Mouse (Mus musculus) cerebellum, adult 2 months (tissue): ENCODE measurements around the gene Rapgef1. TPM values are rescaled to one million over a fixed set of nuclear protein-coding genes. Genes with fewer than 3 reads are reported as not detected.

Experiments used
- DNase-seq, 2 experiments: peaks; one replicate each; pipeline ENCODE4 v3.0.0; 2021
- H3K27ac ChIP-seq: fragments of 200-500 bp; 2 replicates; pipeline ENCODE4 v1.5.1; 2012; ENCODE audit warnings: low read length, control low read depth, inconsistent platforms; ENCODE audit not compliant: insufficient read depth
- H3K27me3 ChIP-seq: fragments of 200-500 bp; 2 replicates; pipeline ENCODE4 v1.6.1; 2012; ENCODE audit warnings: inconsistent platforms, mild to moderate bottlenecking, low read length, moderate library complexity; ENCODE audit not compliant: control insufficient read depth, insufficient read depth
- H3K4me1 ChIP-seq: fragments of 200-500 bp; 2 replicates; pipeline ENCODE4 v1.6.1; 2011; ENCODE audit warnings: low read length; ENCODE audit not compliant: control insufficient read depth, insufficient read depth
- H3K4me3 ChIP-seq: fragments of 200-500 bp; replicated peaks from 2 replicates; pipeline ENCODE3; 2011; ENCODE audit warnings: mild to moderate bottlenecking, low read depth, low read length, control low read depth; ENCODE audit not compliant: insufficient read depth
- CTCF ChIP-seq: fragments of 200-500 bp; IDR thresholded peaks from 2 replicates; pipeline ENCODE4 v1.5.1; 2011; ENCODE audit warnings: low read depth, mild to moderate bottlenecking, control low read depth, low read length, moderate library complexity, borderline replicate concordance; ENCODE audit not compliant: insufficient read depth
- POLR2A ChIP-seq: fragments of 200-500 bp; IDR thresholded peaks from 2 replicates; pipeline ENCODE4 v1.6.1; 2011; ENCODE audit warnings: low read length, control low read depth, borderline replicate concordance; ENCODE audit not compliant: insufficient read depth
- WGBS: fragments of 180-500 bp; shearing (Covaris S2); methylation state at CpG from one replicate; pipeline ENCODE4 v1.1.7; 2018; 5-methylcytosine and 5-hydroxymethylcytosine counted together
- polyA plus RNA-seq: library from polyadenylated mRNA; depleted of rRNA; stranded (reverse); fragments of >200 nt; gene quantifications from 2 replicates; pipeline ENCODE4 v1.2.3, GENCODE M21; 2012

Gene Rapgef1
- polyA plus RNA-seq, 1 experiment: 72.6 TPM

- Histone ChIP-seq H3K27ac (no peak overlapping the region), H3K4me3 (no peak overlapping the region), H3K4me1 (peaks cover 30% of the 10 kb centered on the region), H3K27me3 (no peaks in the 10 kb centered on the region)
- WGBS: 37% methylated on average over 6 of the region's 6 CpGs
- DNase-seq: no peak
- TF ChIP-seq POLR2A (no peak), CTCF (no peak)
Observed at GRCm38 (mm10) chr2:29716691-29717090, 97.2 kb downstream of the Rapgef1 start.

GRCm38 (mm10) chr2:29718581-29718980, 99.1 kb downstream of the Rapgef1 start:
- Histone ChIP-seq H3K4me1 (peaks cover 17% of the 10 kb centered on the region), H3K27ac (no peak overlapping the region), H3K4me3 (no peak overlapping the region), H3K27me3 (no peaks in the 10 kb centered on the region)
- DNase-seq: no peak
- 62% methylated on average over 5 of the region's 5 CpGs for WGBS
- no peak for TF ChIP-seq POLR2A
- no peak for TF ChIP-seq CTCF

GRCm38 (mm10) chr2:29723132-29723531, 103.6 kb downstream of the Rapgef1 start:
- WGBS: 87% methylated on average over 3 of the region's 3 CpGs
- DNase-seq: no peak
- Histone ChIP-seq H3K4me3 (no peak overlapping the region), H3K27me3 (no peaks in the 10 kb centered on the region), H3K4me1 (0 out of 2 replicates have a peak, but pooled peaks cover 6% of the 10 kb centered on the region), H3K27ac (no peak overlapping the region)
- TF ChIP-seq POLR2A: no peak
- no peak for TF ChIP-seq CTCF

GRCm38 (mm10) chr2:29724664-29725365, 105.3 kb downstream of the Rapgef1 start:
- DNase-seq: no peak
- TF ChIP-seq CTCF (no peak), POLR2A (no peak)
- WGBS: 87% methylated on average over 5 of the region's 5 CpGs

GRCm38 (mm10) chr2:29729500-29729899, 110.0 kb downstream of the Rapgef1 start:
- no peak overlapping the region for H3K4me3 ChIP-seq
- TF ChIP-seq POLR2A (no peak), CTCF (no peak)
- H3K27ac ChIP-seq: no peak overlapping the region
- no peaks in the 10 kb centered on the region for H3K4me1 ChIP-seq
- 52% methylated on average over 2 of the region's 2 CpGs for WGBS
- H3K27me3 ChIP-seq: no peaks in the 10 kb centered on the region
- DNase-seq: no peak

More at GRCm38 (mm10) chr2:29724664-29725365, 105.3 kb downstream of the Rapgef1 start:
- no peaks in the 10 kb centered on the region for H3K27me3 ChIP-seq
- no peak overlapping the region for H3K4me3 ChIP-seq
- no peak overlapping the region for H3K27ac ChIP-seq
- 0 out of 2 replicates have a peak, but pooled peaks cover 6% of the 10 kb centered on the region for H3K4me1 ChIP-seq

- DNase-seq: peak; percentile 65 to 67
- 52% methylated on average over 3 of the region's 3 CpGs for WGBS
- Histone ChIP-seq H3K27me3 (no peaks in the 10 kb centered on the region), H3K4me3 (no peak overlapping the region), H3K27ac (no peak overlapping the region), H3K4me1 (no peaks in the 10 kb centered on the region)
- peak; percentile 85 for TF ChIP-seq CTCF
- no peak for TF ChIP-seq POLR2A
Observed at GRCm38 (mm10) chr2:29731545-29731944, 112.0 kb downstream of the Rapgef1 start.

- DNase-seq: no peak
- WGBS: 87% methylated on average over 10 of the region's 10 CpGs
- H3K27me3 ChIP-seq: no peaks in the 10 kb centered on the region
- no peak overlapping the region for H3K4me3 ChIP-seq
- H3K27ac ChIP-seq: no peak overlapping the region
- TF ChIP-seq POLR2A (no peak), CTCF (no peak)
- 0 out of 2 replicates have a peak, but pooled peaks cover 4% of the 10 kb centered on the region for H3K4me1 ChIP-seq
Observed at GRCm38 (mm10) chr2:29732559-29732958, 113.0 kb downstream of the Rapgef1 start.

- peaks cover 8% of the 10 kb centered on the region; the same call in 1 of the 2 replicates for H3K4me1 ChIP-seq
- 84% methylated on average over 5 of the region's 5 CpGs for WGBS
- no peak overlapping the region for H3K27ac ChIP-seq
- no peaks in the 10 kb centered on the region for H3K27me3 ChIP-seq
- DNase-seq: no peak
- TF ChIP-seq CTCF: no peak
- no peak for TF ChIP-seq POLR2A
- H3K4me3 ChIP-seq: no peak overlapping the region
Observed at GRCm38 (mm10) chr2:29733348-29733747, 113.8 kb downstream of the Rapgef1 start.
